Comparison of ENCODE assay signal across 8 mouse cellular contexts in genomic region chr12:117993499-117993898, GRCm38 (mm10).
DNase-seq lines count a peak whose midpoint lies in the region; ATAC-seq lines count a peak whose summit lies in the region.

No protein-coding gene starts in this region.

- no peak overlapping the region for H3K27ac ChIP-seq in forebrain, embryonic 11.5 days (ENCODE audit: low read depth, low read length)
- H3K27ac ChIP-seq in heart, embryonic 16.5 days (ENCODE audit: low read length) = no peak overlapping the region
- H3K27ac ChIP-seq in liver, embryonic 11.5 days (ENCODE audit: low read depth, low read length) = no peak overlapping the region

- H3K36me3 ChIP-seq in forebrain, embryonic 11.5 days (ENCODE audit: control insufficient read depth, insufficient read depth, low read length) = no peaks in the 10 kb centered on the region
- no peaks in the 10 kb centered on the region for H3K36me3 ChIP-seq in heart, embryonic 16.5 days (ENCODE audit: control insufficient read depth, insufficient read depth)
- H3K36me3 ChIP-seq in liver, embryonic 11.5 days (ENCODE audit: control insufficient read depth, insufficient read depth, low read length) = no peaks in the 10 kb centered on the region
- H3K36me3 ChIP-seq in splenic B cell, adult 2 months (ENCODE audit: control insufficient read depth, insufficient read depth, low read length, poor library complexity, severe bottlenecking) = no peaks in the 10 kb centered on the region

- peak; percentile 92 for DNase-seq in CD4-positive, CD25-positive, alpha-beta regulatory T cell, adult 2 months (ENCODE audit: low read depth, low spot score)
- peak; percentile 53 for DNase-seq in c-Kit-positive CD71-negative TER-119-negative erythroid progenitor cells, embryonic 14.5 days (ENCODE audit: low read depth)
- peak; percentile 89 for DNase-seq in forebrain, embryonic 11.5 days (ENCODE audit: low spot score)
- peak; percentile 84 for DNase-seq in kidney, postnatal 14 days
- DNase-seq in liver, embryonic 11.5 days (ENCODE audit: low spot score) = peak; percentile 65
- DNase-seq in natural killer cell, adult 2 months (ENCODE audit: low spot score in 2 of 2) = peak; percentile 51 to 73
- DNase-seq in splenic B cell, adult 2 months (ENCODE audit: low read depth, low spot score) = peak; percentile 84

- H3K4me2 ChIP-seq in forebrain, embryonic 11.5 days (ENCODE audit: low read depth, low read length, severe bottlenecking) = no peak overlapping the region
- no peak overlapping the region for H3K4me2 ChIP-seq in heart, embryonic 16.5 days (ENCODE audit: low read depth, low read length)
- no peak overlapping the region for H3K4me2 ChIP-seq in liver, embryonic 11.5 days

- H3K4me3 ChIP-seq in forebrain, embryonic 11.5 days (ENCODE audit: low read depth, low read length) = no peak overlapping the region
- H3K4me3 ChIP-seq in heart, embryonic 16.5 days (ENCODE audit: low read length) = no peak overlapping the region
- H3K4me3 ChIP-seq in liver, embryonic 11.5 days (ENCODE audit: low read depth, low read length) = no peak overlapping the region

- peak; percentile 93 for ATAC-seq in forebrain, embryonic 11.5 days (replicated peaks; ENCODE audit: low FRiP score)
- ATAC-seq in heart, embryonic 16.5 days (replicated peaks; ENCODE audit: extremely low read depth, insufficient read depth, low FRiP score) = peak; percentile 95
- peak; percentile 90 for ATAC-seq in liver, embryonic 11.5 days (replicated peaks; ENCODE audit: low FRiP score)

- H3K9me3 ChIP-seq in forebrain, embryonic 11.5 days (ENCODE audit: control insufficient read depth, low read length) = no peaks in the 10 kb centered on the region
- H3K9me3 ChIP-seq in heart, embryonic 16.5 days (replicated peaks; ENCODE audit: control insufficient read depth, low read length) = no peaks in the 10 kb centered on the region
- H3K9me3 ChIP-seq in liver, embryonic 11.5 days (ENCODE audit: control insufficient read depth, low read length) = no peaks in the 10 kb centered on the region

- peaks cover 7% of the 10 kb centered on the region; the same call in 1 of the 2 replicates for H3K27me3 ChIP-seq in forebrain, embryonic 11.5 days (ENCODE audit: control insufficient read depth, insufficient read depth, low read length)
- H3K27me3 ChIP-seq in heart, embryonic 16.5 days (ENCODE audit: control insufficient read depth, insufficient read depth, low read length) = peaks cover 11% of the 10 kb centered on the region
- peaks cover 6% of the 10 kb centered on the region; the same call in 1 of the 2 replicates for H3K27me3 ChIP-seq in liver, embryonic 11.5 days (replicated peaks; ENCODE audit: control insufficient read depth, insufficient read depth, low read length)
- H3K27me3 ChIP-seq in splenic B cell, adult 2 months (ENCODE audit: control insufficient read depth, insufficient read depth, low read length, poor library complexity, severe bottlenecking) = no peaks in the 10 kb centered on the region

- H3K4me1 ChIP-seq in forebrain, embryonic 11.5 days (replicated peaks; ENCODE audit: control insufficient read depth, insufficient read depth, low read length) = peaks cover 2% of the 10 kb centered on the region; the same call in 1 of the 2 replicates
- H3K4me1 ChIP-seq in heart, embryonic 16.5 days (ENCODE audit: control insufficient read depth, insufficient read depth, low read length) = peaks cover 9% of the 10 kb centered on the region
- no peaks in the 10 kb centered on the region for H3K4me1 ChIP-seq in liver, embryonic 11.5 days (replicated peaks; ENCODE audit: control insufficient read depth, insufficient read depth, low read length)

- H3K9ac ChIP-seq in forebrain, embryonic 11.5 days (ENCODE audit: low read length) = no peak overlapping the region
- no peak overlapping the region for H3K9ac ChIP-seq in heart, embryonic 16.5 days (ENCODE audit: low read length)
- no peak overlapping the region for H3K9ac ChIP-seq in liver, embryonic 11.5 days (ENCODE audit: low read depth, low read length)

- under 1% methylated on average over 7 of the region's 7 CpGs for WGBS in forebrain, embryonic 11.5 days
- 1% methylated on average over 7 of the region's 7 CpGs for whole genome bisulfite sequencing in heart, embryonic 16.5 days
- 2% methylated on average over 7 of the region's 7 CpGs for WGBS in liver, embryonic 11.5 days
